In genomic region chr14:82466708-82467107, GRCm38 (mm10) we compare ENCODE assay signal across 27 mouse cellular contexts.
"Had no signal": no experiment of that assay in that cellular context is flagged by ENCODE, and none has a peak within 500 bp of the region (broad histone marks: within the 10 kb centered on the region; RNA-seq: fewer than 3 reads in every experiment).

No protein-coding gene starts in this region.

- H3K27ac ChIP-seq: embryonic facial prominence, embryonic 10.5 days; embryonic facial prominence, embryonic 12.5 days; embryonic facial prominence, embryonic 13.5 days; embryonic facial prominence, embryonic 15.5 days; forebrain, embryonic 10.5 days; forebrain, embryonic 12.5 days; forebrain, embryonic 13.5 days; forebrain, embryonic 15.5 days; gastrocnemius, adult 2 months; heart, adult 2 months; heart, embryonic 10.5 days had no signal

- H3K4me2 ChIP-seq: embryonic facial prominence, embryonic 12.5 days; embryonic facial prominence, embryonic 13.5 days; embryonic facial prominence, embryonic 15.5 days; forebrain, embryonic 12.5 days; forebrain, embryonic 13.5 days; forebrain, embryonic 15.5 days had no signal

- H3K9ac ChIP-seq: embryonic facial prominence, embryonic 12.5 days; embryonic facial prominence, embryonic 13.5 days; embryonic facial prominence, embryonic 15.5 days; forebrain, embryonic 12.5 days; forebrain, embryonic 13.5 days; forebrain, embryonic 15.5 days; forebrain, postnatal 0 days had no signal

- H3K4me1 ChIP-seq: embryonic facial prominence, embryonic 10.5 days; embryonic facial prominence, embryonic 12.5 days; embryonic facial prominence, embryonic 13.5 days; embryonic facial prominence, embryonic 15.5 days; forebrain, embryonic 10.5 days; forebrain, embryonic 12.5 days; forebrain, embryonic 13.5 days; forebrain, embryonic 15.5 days; heart, embryonic 10.5 days had no signal

- H3K36me3 ChIP-seq: embryonic facial prominence, embryonic 10.5 days; embryonic facial prominence, embryonic 12.5 days; embryonic facial prominence, embryonic 13.5 days; embryonic facial prominence, embryonic 15.5 days; forebrain, embryonic 10.5 days; forebrain, embryonic 12.5 days; forebrain, embryonic 15.5 days; heart, embryonic 10.5 days had no signal

- DNase-seq: cerebellum, adult 9-11 months; cerebellum, postnatal 10 days; cerebellum, postnatal 14 days; cerebellum, postnatal 25 days; cerebellum, postnatal 36 days; embryo, embryonic 11 days; forebrain, postnatal 0 days; gastrocnemius, adult 2 months; gastrocnemius, postnatal 10 days; gastrocnemius, postnatal 14 days; gastrocnemius, postnatal 25 days; gastrocnemius, postnatal 36 days; heart, adult 11 months; heart, adult 18-20 months; heart, adult 2 months had no signal

- H3K9me3 ChIP-seq: embryonic facial prominence, embryonic 10.5 days; embryonic facial prominence, embryonic 12.5 days; embryonic facial prominence, embryonic 13.5 days; embryonic facial prominence, embryonic 15.5 days; forebrain, embryonic 10.5 days; forebrain, embryonic 12.5 days; forebrain, embryonic 13.5 days; forebrain, embryonic 15.5 days; heart, embryonic 10.5 days had no signal

- H3K4me3 ChIP-seq: embryonic facial prominence, embryonic 10.5 days; embryonic facial prominence, embryonic 12.5 days; embryonic facial prominence, embryonic 13.5 days; embryonic facial prominence, embryonic 15.5 days; erythroblast, embryonic 14.5 days; forebrain, embryonic 10.5 days; forebrain, embryonic 12.5 days; forebrain, embryonic 13.5 days; forebrain, embryonic 15.5 days; gastrocnemius, adult 2 months; heart, adult 2 months; heart, embryonic 10.5 days had no signal

- ATAC-seq: forebrain, embryonic 13.5 days; forebrain, embryonic 14.5 days; forebrain, embryonic 15.5 days; forebrain, embryonic 16.5 days; forebrain, postnatal 0 days had no signal

- H3K27me3 ChIP-seq: embryonic facial prominence, embryonic 12.5 days; embryonic facial prominence, embryonic 13.5 days; embryonic facial prominence, embryonic 15.5 days; forebrain, embryonic 12.5 days; forebrain, embryonic 13.5 days; forebrain, embryonic 15.5 days had no signal
